Mouse (Mus musculus): ENCODE results near the gene Fgf15.

GRCm38 (mm10) chr7:144888564-144889299 lies 7.6 kb upstream of the Fgf15 start:
- no peak for TF ChIP-seq CTCF (conservative IDR thresholded peaks at IDR 0.05 in 1 of 2, IDR thresholded peaks at IDR 0.05 in 1 of 2; ENCODE audit: low read depth in 2 of 2, low read length in 2 of 2)
- TF ChIP-seq JUND (conservative IDR thresholded peaks at IDR 0.05; ENCODE audit: low read depth, low read length), result no peak
- TF ChIP-seq USF1 (IDR thresholded peaks at IDR 0.05; ENCODE audit: low read depth, low read length), result no peak
- no peak for TF ChIP-seq PAX5 (IDR thresholded peaks at IDR 0.05; ENCODE audit: low read length)
- TF ChIP-seq POLR2A (IDR thresholded peaks at IDR 0.05; ENCODE audit: low read depth, low read length), result no peak
- no peak for TF ChIP-seq GABPA (IDR thresholded peaks at IDR 0.05; ENCODE audit: insufficient replicate concordance, low read depth, low read length)
- no peak for TF ChIP-seq POLR2AphosphoS2 (IDR thresholded peaks at IDR 0.05; ENCODE audit: low read depth, low read length)
- no peak for TF ChIP-seq MAX (IDR thresholded peaks at IDR 0.05; ENCODE audit: low read length)
- no peak for TF ChIP-seq E2F4 (IDR thresholded peaks at IDR 0.05; ENCODE audit: insufficient replicate concordance, low read depth, low read length)
- TF ChIP-seq TCF12 (IDR thresholded peaks at IDR 0.05; ENCODE audit: low read depth, low read length), result no peak
- no peak for TF ChIP-seq SMC3 (IDR thresholded peaks at IDR 0.05; ENCODE audit: low read depth, low read length)

Measured in CH12.LX (cell line).